Mouse (Mus musculus) myocyte (in vitro differentiated cells): Measurements from ENCODE around the gene Lman2. TPM values are rescaled to one million over a fixed set of nuclear protein-coding genes. Genes with fewer than 3 reads are reported as not detected.
A peak's percentile ranks its signal among the peaks of the same experiment; 100 is the strongest.

Experiments
- H3K27me3 ChIP-seq: one replicate; pipeline ENCODE4 v1.6.1; 2011; ENCODE audit not compliant: control insufficient read depth, insufficient read depth, insufficient read length
- H3K36me3 ChIP-seq: one replicate; pipeline ENCODE4 v1.6.1; 2011; ENCODE audit not compliant: control insufficient read depth, insufficient read depth
- H3K4me2 ChIP-seq: one replicate; pipeline ENCODE4 v1.6.1; 2011; ENCODE audit warnings: low read depth, control low read depth
- H3K4me3 ChIP-seq: one replicate; pipeline ENCODE4 v1.5.1; 2011; ENCODE audit warnings: mild to moderate bottlenecking, control low read depth, moderate library complexity
- H3K79me2 ChIP-seq: one replicate; pipeline ENCODE4 v1.6.1; 2011; ENCODE audit not compliant: control insufficient read depth, insufficient read depth
- H3ac ChIP-seq: one replicate; pipeline ENCODE4 v1.6.1; 2011; ENCODE audit not compliant: control insufficient read depth, insufficient read length
- CEBPB ChIP-seq: IDR thresholded peaks from 2 replicates; pipeline ENCODE4 v1.6.1; 2011; ENCODE audit warnings: mild to moderate bottlenecking, moderate library complexity; ENCODE audit not compliant: poor library complexity, insufficient read depth, severe bottlenecking
- E2F4 ChIP-seq: IDR thresholded peaks from one replicate; pipeline ENCODE4 v1.6.1; 2011; ENCODE audit warnings: mild to moderate bottlenecking, control low read depth, moderate library complexity; ENCODE audit not compliant: insufficient read depth
- MAX ChIP-seq: IDR thresholded peaks from one replicate; pipeline ENCODE4 v1.6.1; 2011; ENCODE audit warnings: low read depth, mild to moderate bottlenecking, control low read depth
- MYOD1 ChIP-seq, 3 experiments: IDR thresholded peaks; one replicate each; pipeline ENCODE4 v1.6.1; 2011; ENCODE audit warnings: control low read depth in 2 of 3, low read depth in 2 of 3, mild to moderate bottlenecking in 2 of 3, moderate library complexity in 1 of 3; ENCODE audit not compliant: insufficient read length in 2 of 3, control insufficient read depth in 1 of 3
- MYOG ChIP-seq, 3 experiments: IDR thresholded peaks; one replicate each; pipeline ENCODE4 v1.6.1; 2011; ENCODE audit warnings: control low read depth in 2 of 3, low read depth in 2 of 3, mild to moderate bottlenecking in 2 of 3; ENCODE audit not compliant: insufficient read length in 2 of 3, control insufficient read depth in 1 of 3, insufficient read depth in 1 of 3
- POLR2A ChIP-seq: IDR thresholded peaks from one replicate; pipeline ENCODE4 v1.6.1; 2011; ENCODE audit warnings: low read depth, mild to moderate bottlenecking, control low read depth, moderate library complexity; ENCODE audit not compliant: insufficient read length
- POLR2AphosphoS2 ChIP-seq: IDR thresholded peaks from one replicate; pipeline ENCODE4 v1.6.1; 2011; ENCODE audit warnings: low read depth, control low read depth; ENCODE audit not compliant: insufficient read length
- REST ChIP-seq: IDR thresholded peaks from one replicate; pipeline ENCODE4 v1.6.1; 2011; ENCODE audit warnings: mild to moderate bottlenecking, control low read depth, moderate library complexity; ENCODE audit not compliant: insufficient read depth, insufficient read length
- SRF ChIP-seq: IDR thresholded peaks from one replicate; pipeline ENCODE4 v1.6.1; 2011; ENCODE audit warnings: low read depth; ENCODE audit not compliant: control insufficient read depth, insufficient read length
- TCF12 ChIP-seq: IDR thresholded peaks from one replicate; pipeline ENCODE4 v1.6.1; 2011; ENCODE audit warnings: mild to moderate bottlenecking, control low read depth; ENCODE audit not compliant: poor library complexity, insufficient read depth, severe bottlenecking
- TCF3 ChIP-seq: IDR thresholded peaks from one replicate; pipeline ENCODE4 v1.6.1; 2011; ENCODE audit warnings: low read depth, control low read depth; ENCODE audit not compliant: insufficient read length
- USF1 ChIP-seq: IDR thresholded peaks from one replicate; pipeline ENCODE4 v1.6.1; 2011; ENCODE audit warnings: low read depth, mild to moderate bottlenecking, control low read depth, moderate library complexity
- polyA plus RNA-seq: library from polyadenylated mRNA; unstranded; fragments of >200 nt; fragmentation: generic; extraction: Trizol; gene quantifications from one replicate; pipeline ENCODE4 v1.2.1, GENCODE M21; 2012; ENCODE audit warnings: missing spikeins

Lman2 gene
- polyA plus RNA-seq, 1 experiment, result 84.7 TPM

GRCm38 (mm10) chr13:55330567-55331400 is 31.8 kb downstream of the Lman2 start:
- Histone ChIP-seq H3ac (peak overlapping the region; percentile 50), H3K27me3 (no peaks in the 10 kb centered on the region), H3K4me2 (peak overlapping the region; percentile 96), H3K36me3 (no peaks in the 10 kb centered on the region), H3K79me2 (peaks cover 11% of the 10 kb centered on the region), H3K4me3 (peak overlapping the region; percentile 36)
- TF ChIP-seq USF1 (peak; percentile 50), CEBPB (no peak)

- Histone ChIP-seq H3ac (peak within 1 kb of the TSS; percentile 50), H3K27me3 (no peaks in the 10 kb centered on the region)
- TF ChIP-seq REST (no peak), SRF (no peak), USF1 (no peak), TCF3 (no peak), POLR2A (peak; percentile 72), MYOD1 (IDR thresholded peaks at IDR 0.05; ENCODE audit: control insufficient read depth in 1 of 3, insufficient read length in 2 of 3, low read depth in 2 of 3) (peak in 1 of 3 experiments; percentile 24), E2F4 (peak; percentile 88), POLR2AphosphoS2 (peak; percentile 58)
Observed at GRCm38 (mm10) chr13:55329683-55330566, 32.7 kb downstream of the Lman2 start, which contains the start of gene Mxd3. Mxd3 (minus strand) TSS chr13:55329823.

GRCm38 (mm10) chr13:55329109-55329682 is 33.4 kb downstream of the Lman2 start:
- TF ChIP-seq REST (no peak), POLR2A (no peak), POLR2AphosphoS2 (peak; percentile 41)
- Histone ChIP-seq H3K79me2 (peaks cover 11% of the 10 kb centered on the region), H3K4me3 (peak overlapping the region; percentile 36), H3ac (peak overlapping the region; percentile 50), H3K27me3 (no peaks in the 10 kb centered on the region), H3K36me3 (peaks cover 3% of the 10 kb centered on the region), H3K4me2 (peak overlapping the region; percentile 69)

More at GRCm38 (mm10) chr13:55329683-55330566, 32.7 kb downstream of the Lman2 start, which contains the start of gene Mxd3:
- Histone ChIP-seq H3K79me2 (peaks cover 11% of the 10 kb centered on the region), H3K4me2 (peak within 1 kb of the TSS; percentile 96), H3K4me3 (peak within 1 kb of the TSS; percentile 36), H3K36me3 (no peaks in the 10 kb centered on the region)

- TF ChIP-seq MYOD1 (IDR thresholded peaks at IDR 0.05; ENCODE audit: control insufficient read depth in 1 of 3, insufficient read length in 2 of 3, low read depth in 2 of 3), result no peak
- no peak for TF ChIP-seq MYOG (IDR thresholded peaks at IDR 0.05; ENCODE audit: control insufficient read depth in 1 of 3, insufficient read depth in 1 of 3, insufficient read length in 2 of 3, low read depth in 2 of 3)
- no peak for TF ChIP-seq SRF
- TF ChIP-seq POLR2A, result no peak
- TF ChIP-seq REST, result no peak
- no peak for TF ChIP-seq TCF12
- TF ChIP-seq TCF3, result no peak
- TF ChIP-seq E2F4, result no peak
- TF ChIP-seq MAX, result no peak
- no peak for TF ChIP-seq CEBPB
- no peak for TF ChIP-seq POLR2AphosphoS2
- TF ChIP-seq USF1, result no peak
- Histone ChIP-seq H3K36me3 (peaks cover 3% of the 10 kb centered on the region), H3K27me3 (no peaks in the 10 kb centered on the region), H3ac (peak overlapping the region; percentile 50), H3K79me2 (peaks cover 17% of the 10 kb centered on the region), H3K4me3 (peak overlapping the region; percentile 36), H3K4me2 (peak overlapping the region; percentile 69)
Observed at GRCm38 (mm10) chr13:55328641-55329040, 33.9 kb downstream of the Lman2 start.

GRCm38 (mm10) chr13:55328171-55328570 is 34.4 kb downstream of the Lman2 start:
- Histone ChIP-seq H3K4me3 (peak overlapping the region; percentile 36), H3K4me2 (peak overlapping the region; percentile 69)

More at GRCm38 (mm10) chr13:55328171-55328570, 34.4 kb downstream of the Lman2 start:
- H3K79me2 ChIP-seq, result peaks cover 21% of the 10 kb centered on the region
- no peaks in the 10 kb centered on the region for H3K27me3 ChIP-seq
- TF ChIP-seq TCF12 (no peak), CEBPB (no peak), SRF (no peak), REST (no peak), POLR2AphosphoS2 (no peak), MYOD1 (IDR thresholded peaks at IDR 0.05; ENCODE audit: control insufficient read depth in 1 of 3, insufficient read length in 2 of 3, low read depth in 2 of 3) (no peak), TCF3 (no peak), E2F4 (no peak), USF1 (no peak), MAX (no peak), MYOG (IDR thresholded peaks at IDR 0.05; ENCODE audit: control insufficient read depth in 1 of 3, insufficient read depth in 1 of 3, insufficient read length in 2 of 3, low read depth in 2 of 3) (no peak), POLR2A (no peak)
- H3ac ChIP-seq, result no peak overlapping the region
- peaks cover 3% of the 10 kb centered on the region for H3K36me3 ChIP-seq
